Mouse (Mus musculus): ENCODE measurements around the gene Higd1b. TPM values are rescaled to one million over a fixed set of nuclear protein-coding genes. Genes with fewer than 3 reads are reported as not detected.

Higd1b gene
- polyA plus RNA-seq, 1 experiment from 2014 or later = not detected

DNA sequence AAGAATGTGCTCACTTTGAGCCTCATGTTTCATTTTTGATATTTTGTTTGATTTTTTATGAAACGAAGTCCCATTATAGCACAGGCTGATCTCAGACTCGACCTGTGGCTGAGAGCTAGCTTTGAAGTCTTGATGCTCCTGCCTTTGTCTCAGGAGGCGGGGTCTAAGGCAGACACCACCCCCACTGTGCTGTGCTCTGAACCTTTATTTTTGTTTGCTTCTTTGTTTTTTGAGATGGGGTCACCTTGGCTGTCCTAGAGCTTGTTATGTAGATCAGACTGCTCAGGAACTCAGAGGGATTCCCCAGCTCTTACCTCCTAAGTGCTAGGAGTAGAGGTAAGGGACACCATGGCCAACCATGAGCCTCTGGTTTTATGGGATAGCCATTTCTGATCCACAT lies 15.2 kb upstream of the Higd1b start:
- DNase-seq (ENCODE audit: extremely low spot score, low spot score) = no peak
- H3K27me3 ChIP-seq (ENCODE audit: poor library complexity, severe bottlenecking) = peaks cover 16% of the 10 kb centered on the region
- no peaks in the 10 kb centered on the region for H3K9me3 ChIP-seq
- H3K27ac ChIP-seq = no peak overlapping the region
- H3K4me1 ChIP-seq = peaks cover 39% of the 10 kb centered on the region
- H3K4me3 ChIP-seq = no peak overlapping the region; the same call in 1 of the 2 replicates
- 7% methylated on average over 3 of the region's 3 CpGs for WGBS
- no peaks in the 10 kb centered on the region for H3K36me3 ChIP-seq (replicated peaks)

DNA sequence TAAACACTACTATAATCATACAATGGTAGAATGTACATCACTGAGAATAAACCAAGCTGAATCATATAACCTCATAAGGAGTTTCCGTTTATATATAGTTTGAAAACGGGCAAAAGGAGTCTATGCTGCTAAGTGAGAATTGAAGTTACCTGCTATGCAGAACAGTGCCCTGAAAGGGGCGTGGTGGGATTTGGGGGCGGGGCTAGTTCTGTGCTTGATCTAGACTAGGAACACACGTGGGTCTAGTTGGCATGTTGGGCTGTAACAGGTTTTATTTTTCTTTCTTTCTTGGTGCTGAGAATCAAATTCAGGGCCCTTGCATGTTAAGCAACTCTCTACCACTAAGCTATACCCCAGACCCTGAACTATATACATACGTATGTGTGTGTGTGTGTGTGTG lies 14.4 kb upstream of the Higd1b start:
- no peak overlapping the region for H3K4me3 ChIP-seq
- 51% methylated on average over 6 of the region's 6 CpGs for WGBS
- peaks cover 31% of the 10 kb centered on the region for H3K4me1 ChIP-seq
- no peak for DNase-seq (ENCODE audit: extremely low spot score, low spot score)
- H3K27ac ChIP-seq = no peak overlapping the region
- H3K36me3 ChIP-seq (replicated peaks) = no peaks in the 10 kb centered on the region
- no peaks in the 10 kb centered on the region for H3K9me3 ChIP-seq
- peaks cover 16% of the 10 kb centered on the region for H3K27me3 ChIP-seq (ENCODE audit: poor library complexity, severe bottlenecking)

DNA sequence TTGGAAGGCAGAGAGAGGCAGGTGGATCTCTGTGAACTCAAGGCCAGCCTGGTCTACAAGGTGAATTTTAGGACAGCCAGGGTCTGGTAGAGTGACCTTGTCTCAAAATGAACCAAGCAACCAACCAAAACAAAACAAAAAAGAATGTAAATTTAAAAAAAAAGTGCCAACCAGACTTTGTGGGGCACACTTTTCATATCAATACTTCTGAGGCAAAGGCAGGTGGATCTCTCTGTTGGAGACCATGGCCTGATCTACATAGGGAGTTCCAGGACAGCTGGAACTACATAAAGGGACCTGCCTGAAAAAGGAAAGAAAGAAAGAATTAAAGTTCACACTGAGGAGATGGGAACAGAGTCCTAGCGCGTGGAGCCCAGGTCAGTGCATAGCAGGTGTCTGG lies 9.2 kb upstream of the Higd1b start:
- 69% methylated on average over 2 of the region's 2 CpGs for WGBS

DNA sequence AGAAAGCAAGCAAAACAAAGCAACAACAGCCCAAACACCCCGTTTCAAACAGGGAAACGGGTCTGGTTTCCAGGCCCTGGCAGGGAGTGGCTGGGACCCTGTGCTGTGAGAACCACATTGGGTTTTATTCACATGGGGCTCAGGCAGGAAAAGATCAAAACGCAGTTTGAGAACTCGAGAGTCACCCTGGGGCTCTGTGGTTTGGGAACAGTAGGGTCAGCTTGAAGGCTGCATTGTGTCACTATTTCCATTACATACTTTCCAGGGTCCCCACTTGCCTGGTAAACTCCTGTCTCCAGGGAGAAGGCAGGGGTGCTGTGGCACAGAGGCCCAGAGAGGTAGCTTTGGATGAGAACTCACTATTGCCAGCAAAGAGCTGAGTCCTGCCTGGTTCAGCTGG lies 8.6 kb upstream of the Higd1b start:
- Histone ChIP-seq H3K27me3 (ENCODE audit: poor library complexity, severe bottlenecking) (peaks cover 5% of the 10 kb centered on the region; the same call in 1 of the 2 replicates), H3K9me3 (0 out of 2 replicates have a peak, but pooled peaks cover 2% of the 10 kb centered on the region), H3K27ac (no peak overlapping the region), H3K36me3 (replicated peaks) (no peaks in the 10 kb centered on the region), H3K4me1 (no peaks in the 10 kb centered on the region), H3K4me3 (no peak overlapping the region)
- 71% methylated on average over 4 of the region's 4 CpGs for WGBS
- DNase-seq (ENCODE audit: extremely low spot score, low spot score) = no peak

More for the DNA sequence above, 9.2 kb upstream of the Higd1b start:
- 0 out of 2 replicates have a peak, but pooled peaks cover 2% of the 10 kb centered on the region for H3K9me3 ChIP-seq
- H3K4me1 ChIP-seq = no peaks in the 10 kb centered on the region
- peaks cover 6% of the 10 kb centered on the region; the same call in 1 of the 2 replicates for H3K27me3 ChIP-seq (ENCODE audit: poor library complexity, severe bottlenecking)
- no peak for DNase-seq (ENCODE audit: extremely low spot score, low spot score)
- no peak overlapping the region for H3K27ac ChIP-seq
- H3K4me3 ChIP-seq = no peak overlapping the region
- no peaks in the 10 kb centered on the region for H3K36me3 ChIP-seq (replicated peaks)

- H3K36me3 ChIP-seq (replicated peaks) = no peaks in the 10 kb centered on the region
- no peak overlapping the region for H3K4me3 ChIP-seq
- H3K27ac ChIP-seq = no peak overlapping the region
- H3K9me3 ChIP-seq = 0 out of 2 replicates have a peak, but pooled peaks cover 2% of the 10 kb centered on the region
- H3K27me3 ChIP-seq (ENCODE audit: poor library complexity, severe bottlenecking) = no peaks in the 10 kb centered on the region
- DNase-seq (ENCODE audit: extremely low spot score, low spot score) = no peak
- no peaks in the 10 kb centered on the region for H3K4me1 ChIP-seq
- WGBS = 83% methylated on average over 4 of the region's 4 CpGs
Measured at GRCm38 (mm10) chr11:102830276-102830675, 5.4 kb upstream of the Higd1b start.

GRCm38 (mm10) chr11:102832700-102833297 lies 2.9 kb upstream of the Higd1b start:
- no peak overlapping the region for H3K27ac ChIP-seq
- no peak overlapping the region for H3K4me3 ChIP-seq
- H3K9me3 ChIP-seq = 0 out of 2 replicates have a peak, but pooled peaks cover 2% of the 10 kb centered on the region
- H3K27me3 ChIP-seq (ENCODE audit: poor library complexity, severe bottlenecking) = no peaks in the 10 kb centered on the region
- H3K36me3 ChIP-seq (replicated peaks) = peaks cover 19% of the 10 kb centered on the region
- no peaks in the 10 kb centered on the region for H3K4me1 ChIP-seq
- 76% methylated on average over 18 of the region's 18 CpGs for WGBS
- DNase-seq (ENCODE audit: extremely low spot score, low spot score) = no peak

DNA sequence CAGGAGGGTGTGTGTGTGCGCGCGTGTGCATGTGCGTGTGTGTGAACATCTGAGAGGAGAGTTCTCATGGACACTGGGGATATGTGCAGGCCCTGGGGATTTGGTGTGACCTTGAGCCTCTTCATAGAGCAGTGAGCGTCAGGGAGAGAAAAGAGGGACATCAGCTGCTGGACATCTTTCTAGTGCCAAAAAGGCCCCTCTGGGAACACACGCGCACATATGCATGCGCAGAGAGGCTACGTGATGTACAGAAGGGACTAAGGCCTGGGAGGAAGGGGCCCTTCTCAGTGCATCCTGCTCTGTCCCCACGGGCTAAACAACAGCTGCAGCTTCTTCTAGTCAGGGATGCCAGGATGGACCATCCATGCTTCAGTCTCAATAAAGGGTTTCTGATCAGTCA lies 1.4 kb upstream of the Higd1b start:
- no peak overlapping the region for H3K4me3 ChIP-seq
- 91% methylated on average over 10 of the region's 10 CpGs for WGBS

DNA sequence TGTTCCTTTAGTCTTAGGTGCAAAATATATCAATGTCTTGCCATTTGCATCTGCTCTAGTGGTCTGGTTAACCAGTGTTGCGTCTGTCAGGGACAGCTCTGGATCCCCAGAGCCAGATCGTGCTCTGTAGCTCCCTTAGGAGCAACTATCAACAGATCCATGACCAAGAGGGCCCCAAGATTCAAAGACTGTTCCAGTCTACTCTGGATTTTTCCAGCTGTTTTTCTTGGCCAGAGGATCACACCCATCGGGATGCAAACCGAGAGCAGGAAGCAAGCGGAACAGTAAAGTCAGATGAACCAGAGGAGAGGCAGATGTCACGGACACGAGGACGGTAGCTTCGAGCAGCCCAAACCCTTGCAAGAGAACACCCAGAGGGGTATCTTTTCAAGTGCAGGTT lies 497 bp downstream of the Higd1b start:
- WGBS = 94% methylated on average over 9 of the region's 9 CpGs
- Histone ChIP-seq H3K27ac (no peak overlapping the region), H3K9me3 (no peaks in the 10 kb centered on the region), H3K4me3 (no peak overlapping the region), H3K36me3 (replicated peaks) (peaks cover 52% of the 10 kb centered on the region), H3K4me1 (no peaks in the 10 kb centered on the region), H3K27me3 (ENCODE audit: poor library complexity, severe bottlenecking) (no peaks in the 10 kb centered on the region)
- DNase-seq (ENCODE audit: extremely low spot score, low spot score) = no peak

More for the DNA sequence above, 1.4 kb upstream of the Higd1b start:
- Histone ChIP-seq H3K27me3 (ENCODE audit: poor library complexity, severe bottlenecking) (no peaks in the 10 kb centered on the region), H3K9me3 (no peaks in the 10 kb centered on the region), H3K36me3 (replicated peaks) (peaks cover 33% of the 10 kb centered on the region), H3K4me1 (no peaks in the 10 kb centered on the region), H3K27ac (no peak overlapping the region)
- no peak for DNase-seq (ENCODE audit: extremely low spot score, low spot score)

- WGBS = 100% methylated on average over 1 of the region's 1 CpGs
- no peak overlapping the region for H3K27ac ChIP-seq
- H3K27me3 ChIP-seq (ENCODE audit: poor library complexity, severe bottlenecking) = no peaks in the 10 kb centered on the region
- no peak for DNase-seq (ENCODE audit: extremely low spot score, low spot score)
- no peak overlapping the region for H3K4me3 ChIP-seq
- peaks cover 64% of the 10 kb centered on the region for H3K36me3 ChIP-seq (replicated peaks)
- H3K4me1 ChIP-seq = no peaks in the 10 kb centered on the region
- H3K9me3 ChIP-seq = no peaks in the 10 kb centered on the region
Measured at GRCm38 (mm10) chr11:102837385-102837784, 1.7 kb downstream of the Higd1b start.

DNA sequence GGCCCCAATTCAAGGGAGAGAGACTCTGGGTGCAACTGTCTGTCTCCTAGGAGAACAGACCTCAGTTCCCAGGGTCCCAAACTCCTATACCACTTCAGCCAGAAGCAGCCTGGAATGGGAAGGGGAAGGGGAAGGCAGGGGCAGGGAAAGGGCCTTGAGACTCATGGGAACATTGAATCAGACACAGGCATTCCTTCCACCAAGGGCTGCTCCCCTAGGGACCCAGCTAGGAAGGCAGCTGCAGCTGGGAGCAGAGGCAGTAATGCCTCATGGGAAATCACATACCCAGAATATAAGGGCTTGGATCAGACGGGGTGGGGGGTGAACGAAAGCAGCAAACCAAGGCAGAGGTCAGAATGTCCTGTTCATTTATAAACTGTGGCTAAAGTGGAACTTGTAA lies 2.5 kb downstream of the Higd1b start:
- H3K4me3 ChIP-seq = no peak overlapping the region
- 97% methylated on average over 2 of the region's 2 CpGs for WGBS
- no peak for DNase-seq (ENCODE audit: extremely low spot score, low spot score)
- H3K27ac ChIP-seq = no peak overlapping the region
- H3K36me3 ChIP-seq (replicated peaks) = peaks cover 72% of the 10 kb centered on the region
- H3K9me3 ChIP-seq = no peaks in the 10 kb centered on the region
- no peaks in the 10 kb centered on the region for H3K4me1 ChIP-seq
- no peaks in the 10 kb centered on the region for H3K27me3 ChIP-seq (ENCODE audit: poor library complexity, severe bottlenecking)

DNA sequence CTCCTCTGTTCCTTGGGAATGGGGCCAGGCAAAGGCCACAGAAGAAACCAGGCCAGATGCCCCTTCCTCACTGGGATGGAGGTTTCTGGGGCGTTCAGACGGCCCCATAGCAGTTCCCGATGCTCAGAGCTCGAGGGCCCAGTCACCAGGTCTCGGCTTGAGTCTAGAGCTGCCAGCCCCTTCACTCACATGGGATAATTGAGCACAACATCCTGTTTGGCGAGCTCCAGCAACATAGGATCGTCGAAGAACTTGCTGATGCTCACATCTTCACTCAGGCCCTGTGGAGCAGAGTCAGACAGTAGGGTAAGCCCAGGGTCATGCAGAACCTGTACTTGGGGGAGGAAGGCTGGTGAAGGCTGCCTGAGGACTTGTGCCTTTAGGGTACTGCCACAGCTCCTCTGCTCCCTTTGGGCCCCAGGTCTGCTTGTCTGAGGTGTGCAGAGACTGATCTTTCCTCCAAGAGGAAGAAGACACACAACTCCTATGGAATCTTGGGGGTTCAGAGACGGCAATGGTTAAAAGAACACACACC lies 3.0 kb downstream of the Higd1b start:
- Histone ChIP-seq H3K4me1 (no peaks in the 10 kb centered on the region), H3K4me3 (no peak overlapping the region), H3K27ac (no peak overlapping the region), H3K9me3 (no peaks in the 10 kb centered on the region), H3K36me3 (replicated peaks) (peaks cover 77% of the 10 kb centered on the region), H3K27me3 (ENCODE audit: poor library complexity, severe bottlenecking) (no peaks in the 10 kb centered on the region)
- 90% methylated on average over 9 of the region's 9 CpGs for WGBS
- DNase-seq (ENCODE audit: extremely low spot score, low spot score) = no peak

DNA sequence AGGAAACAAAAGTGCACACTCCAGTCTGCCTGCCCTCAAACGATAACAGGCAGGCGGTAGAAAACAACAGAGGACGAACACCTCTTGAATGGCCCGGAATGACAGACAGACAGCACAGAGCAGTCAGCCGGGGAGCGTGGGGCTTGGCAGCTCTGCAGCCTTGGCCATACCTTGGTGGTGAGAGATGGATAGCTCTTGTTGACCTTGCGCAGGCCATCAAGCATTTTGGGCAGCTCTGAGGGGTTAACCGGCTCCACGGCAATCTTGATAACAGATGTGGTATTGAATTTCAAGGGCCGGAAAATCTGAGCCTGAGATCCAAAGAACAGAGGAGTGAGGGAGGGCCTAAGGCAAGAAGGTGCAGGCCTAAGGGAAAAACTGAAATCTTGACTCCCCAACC lies 10.3 kb downstream of the Higd1b start:
- Histone ChIP-seq H3K4me3 (no peak overlapping the region), H3K36me3 (replicated peaks) (peaks cover 100% of the 10 kb centered on the region), H3K27ac (no peak overlapping the region), H3K4me1 (no peaks in the 10 kb centered on the region), H3K27me3 (ENCODE audit: poor library complexity, severe bottlenecking) (no peaks in the 10 kb centered on the region), H3K9me3 (no peaks in the 10 kb centered on the region)
- DNase-seq (ENCODE audit: extremely low spot score, low spot score) = no peak
- WGBS = 89% methylated on average over 10 of the region's 10 CpGs

- H3K4me3 ChIP-seq = no peak overlapping the region
- no peaks in the 10 kb centered on the region for H3K4me1 ChIP-seq
- H3K27me3 ChIP-seq (ENCODE audit: poor library complexity, severe bottlenecking) = no peaks in the 10 kb centered on the region
- no peak overlapping the region for H3K27ac ChIP-seq
- 72% methylated on average over 5 of the region's 5 CpGs for WGBS
- DNase-seq (ENCODE audit: extremely low spot score, low spot score) = peak; percentile 43
- no peaks in the 10 kb centered on the region for H3K9me3 ChIP-seq
- peaks cover 100% of the 10 kb centered on the region for H3K36me3 ChIP-seq (replicated peaks)
Measured at GRCm38 (mm10) chr11:102851883-102852282, 16.2 kb downstream of the Higd1b start.
